Mouse (Mus musculus) retina, embryonic 14.5 days (tissue): ENCODE data around the gene Klk1b4.

Source experiments
- DNase-seq: peaks from one replicate; pipeline ENCODE4 v3.0.0-alpha.2; 2015; ENCODE audit warnings: low spot score

Klk1b4 gene

DNA sequence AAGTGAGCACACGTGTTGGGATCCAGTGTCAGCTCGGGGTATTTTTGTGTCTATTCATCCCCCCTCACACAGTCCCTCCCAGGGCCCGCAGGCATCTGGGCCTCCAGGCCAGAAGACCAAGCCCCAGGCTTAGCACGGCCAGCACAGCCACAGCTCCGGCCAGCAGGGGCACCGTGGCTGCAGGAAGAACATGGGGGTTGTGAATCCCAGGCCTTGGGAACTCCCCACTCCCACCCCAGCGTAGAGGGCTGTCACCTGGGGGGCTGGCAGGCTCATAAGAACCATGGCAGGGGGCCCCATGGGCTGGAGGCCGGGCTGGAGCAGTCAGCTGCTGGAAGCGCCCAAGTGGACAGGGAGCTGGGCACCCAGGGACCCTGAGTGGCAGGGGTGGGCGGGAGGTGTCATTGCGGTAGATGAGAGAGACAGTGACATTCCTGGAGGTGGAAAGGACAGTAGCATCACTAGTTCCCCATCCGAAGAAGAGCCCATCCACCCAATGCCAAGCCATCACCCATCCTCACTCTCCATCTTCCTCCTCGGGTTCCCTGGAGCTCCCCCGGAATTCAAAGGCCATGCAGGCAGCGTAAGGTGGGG is 45.9 kb downstream of the Klk1b4 start:
- no peak for DNase-seq

DNA sequence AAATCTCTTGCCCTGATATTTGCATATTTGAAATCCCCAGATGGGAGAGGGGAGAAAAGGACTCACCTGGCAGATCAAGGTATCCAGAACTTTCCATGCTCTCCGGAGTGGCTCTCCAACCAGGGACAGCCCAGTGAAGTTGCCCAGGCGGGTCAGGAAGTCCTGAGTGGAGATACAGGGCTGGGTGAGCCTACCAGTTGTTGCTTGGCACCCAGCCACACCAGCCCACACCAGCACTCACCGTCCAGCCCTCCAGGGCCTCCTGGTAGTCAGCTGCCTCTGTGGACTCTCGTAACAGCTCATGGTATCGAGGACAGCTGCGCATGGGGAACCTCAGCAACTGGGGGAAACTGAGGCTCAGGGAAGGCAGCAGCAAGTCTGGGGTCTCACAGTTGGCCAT is 47.7 kb downstream of the Klk1b4 start:
- no peak for DNase-seq

GRCm38 (mm10) chr7:44257278-44257677 is 50.0 kb downstream of the Klk1b4 start, which contains the start of gene Acp4:
Acp4 (minus strand) TSS chr7:44257378.
- DNase-seq: no peak

DNA sequence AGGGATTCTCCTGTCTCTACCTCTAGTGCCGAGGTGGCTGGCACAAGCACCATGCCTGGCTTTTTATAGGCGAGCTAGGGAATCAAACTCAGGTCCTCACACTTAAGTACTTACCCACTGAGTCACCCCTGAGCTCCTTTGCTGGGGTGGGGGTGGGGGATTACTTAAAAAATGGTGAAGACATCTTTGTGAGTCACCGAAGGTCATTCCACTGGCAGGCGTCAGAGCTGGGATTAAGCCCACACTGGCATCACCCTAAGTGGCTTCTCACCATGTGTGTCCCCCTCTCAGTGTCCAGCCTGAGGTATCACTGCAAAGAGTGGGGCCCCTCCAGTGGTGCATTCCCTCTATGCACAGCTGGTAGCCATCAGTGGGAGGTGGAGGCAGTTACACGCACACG is 53.2 kb downstream of the Klk1b4 start:
- no peak for DNase-seq

DNA sequence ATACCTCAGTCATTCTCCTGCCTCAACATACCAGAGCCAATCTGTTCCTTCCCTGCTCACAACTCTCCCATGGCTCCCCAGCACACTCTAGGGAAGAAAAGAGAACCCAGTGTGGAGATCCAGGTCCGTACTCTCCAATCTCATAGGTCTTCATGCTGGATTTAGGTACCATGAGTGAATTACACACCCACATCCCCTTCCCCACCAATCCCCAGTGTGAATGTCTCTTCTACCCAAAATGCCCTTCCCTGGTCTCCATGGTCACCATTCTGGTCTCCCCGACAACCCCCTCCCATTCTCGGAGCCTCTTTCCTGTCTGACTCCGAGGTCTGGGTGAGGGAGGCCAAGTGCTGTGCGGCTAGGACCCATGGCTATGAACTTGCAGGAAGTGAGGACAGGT is 53.9 kb downstream of the Klk1b4 start, which contains the start of gene Gm15517:
Gene Gm15517, plus strand, starts transcription at position 301 of the 400 bp plus-strand sequence.
- DNase-seq: no peak
